Mouse (Mus musculus) liver, adult 2 months (tissue): ENCODE measurements around the gene Gm20388. TPM values are rescaled to one million over a fixed set of nuclear protein-coding genes. Genes with fewer than 3 reads are reported as not detected.

Experiments
- DNase-seq: peaks from one replicate; pipeline ENCODE4 v3.0.0-alpha.2; 2011; ENCODE audit warnings: low read depth, low spot score; ENCODE audit errors: extremely low read depth
- H3K27ac ChIP-seq: fragments of 200-500 bp; replicated peaks from 2 replicates; pipeline ENCODE4 v1.5.1; 2012; ENCODE audit warnings: low read depth, mild to moderate bottlenecking, control low read depth, inconsistent platforms, low read length; ENCODE audit not compliant: insufficient read depth
- H3K27me3 ChIP-seq: fragments of 200-500 bp; 2 replicates; pipeline ENCODE4 v1.6.1; 2012; ENCODE audit warnings: mild to moderate bottlenecking, moderate library complexity, low read length, inconsistent platforms; ENCODE audit not compliant: control insufficient read depth, insufficient read depth
- H3K36me3 ChIP-seq: fragments of 200-500 bp; 2 replicates; pipeline ENCODE4 v1.6.1; 2012; ENCODE audit warnings: low read length, inconsistent platforms; ENCODE audit not compliant: control insufficient read depth, insufficient read depth
- H3K4me1 ChIP-seq: fragments of 200-500 bp; 2 replicates; pipeline ENCODE4 v1.6.1; 2011; ENCODE audit warnings: low read length; ENCODE audit not compliant: control insufficient read depth, insufficient read depth
- H3K4me3 ChIP-seq: fragments of 200-500 bp; 2 replicates; pipeline ENCODE4 v1.5.1; 2011; ENCODE audit warnings: low read depth, mild to moderate bottlenecking, control low read depth, low read length, moderate library complexity; ENCODE audit not compliant: insufficient read depth
- H3K79me2 ChIP-seq: fragments of 200-500 bp; 2 replicates; pipeline ENCODE4 v1.6.1; 2012; ENCODE audit warnings: inconsistent platforms, mild to moderate bottlenecking, low read length, moderate library complexity; ENCODE audit not compliant: control insufficient read depth, insufficient read depth
- H3K9ac ChIP-seq: fragments of 200-500 bp; 2 replicates; pipeline ENCODE4 v1.6.1; 2012; ENCODE audit warnings: low read depth, mild to moderate bottlenecking, control low read depth, inconsistent platforms, low read length
- CTCF ChIP-seq: fragments of 200-500 bp; IDR thresholded peaks from 2 replicates; pipeline ENCODE4 v1.5.1; 2011; ENCODE audit warnings: low read depth, low read length, control low read depth
- POLR2A ChIP-seq: fragments of 200-500 bp; IDR thresholded peaks from 2 replicates; pipeline ENCODE4 v1.6.1; 2011; ENCODE audit warnings: low read length, control low read depth; ENCODE audit not compliant: insufficient read depth; ENCODE audit errors: extremely low read depth
- WGBS: fragments of 180-500 bp; shearing (Covaris S2); methylation state at CpG from one replicate; pipeline ENCODE4 v1.1.7; 2018; 5-methylcytosine and 5-hydroxymethylcytosine counted together
- polyA plus RNA-seq: library from polyadenylated mRNA; depleted of rRNA; stranded (reverse); fragments of >200 nt; gene quantifications from 2 replicates; pipeline ENCODE4 v1.2.3, GENCODE M21; 2012
- total RNA-seq: library from RNA; depleted of rRNA; stranded (reverse); fragments of >200 nt; gene quantifications from 2 replicates; pipeline ENCODE4 v1.2.3, GENCODE M21; 2014

The Gm20388 gene
- total and polyA plus RNA-seq, 2 experiments = 6.4 to 19.9 TPM

DNA sequence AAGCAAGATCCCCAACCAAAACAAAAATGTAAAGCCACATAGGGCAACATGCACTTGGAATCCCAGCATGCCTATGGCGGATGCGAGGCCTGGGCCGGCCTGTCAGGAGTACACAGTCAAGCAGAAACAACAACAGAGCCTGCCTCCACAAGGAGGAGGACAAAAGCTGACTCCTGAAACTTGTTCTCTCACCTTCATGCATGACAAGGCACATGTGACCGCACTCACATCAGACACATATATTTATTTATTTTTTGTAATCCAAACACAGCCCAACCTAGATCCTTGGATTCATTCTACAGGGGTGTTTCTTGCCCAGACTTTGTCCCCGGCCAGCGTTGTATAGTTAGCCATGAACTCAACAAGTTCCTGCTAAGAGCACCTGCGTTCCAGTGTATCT, 3137.2 kb downstream of the Gm20388 start:
- H3K27ac ChIP-seq = no peak overlapping the region
- H3K4me1 ChIP-seq = peaks cover 8% of the 10 kb centered on the region
- peaks cover 6% of the 10 kb centered on the region; the same call in 1 of the 2 replicates for H3K79me2 ChIP-seq
- TF ChIP-seq POLR2A = no peak
- no peak overlapping the region for H3K4me3 ChIP-seq
- no peaks in the 10 kb centered on the region for H3K27me3 ChIP-seq
- no peak for DNase-seq
- no peaks in the 10 kb centered on the region for H3K36me3 ChIP-seq
- no peak overlapping the region for H3K9ac ChIP-seq
- 94% methylated on average over 7 of the region's 7 CpGs for WGBS

DNA sequence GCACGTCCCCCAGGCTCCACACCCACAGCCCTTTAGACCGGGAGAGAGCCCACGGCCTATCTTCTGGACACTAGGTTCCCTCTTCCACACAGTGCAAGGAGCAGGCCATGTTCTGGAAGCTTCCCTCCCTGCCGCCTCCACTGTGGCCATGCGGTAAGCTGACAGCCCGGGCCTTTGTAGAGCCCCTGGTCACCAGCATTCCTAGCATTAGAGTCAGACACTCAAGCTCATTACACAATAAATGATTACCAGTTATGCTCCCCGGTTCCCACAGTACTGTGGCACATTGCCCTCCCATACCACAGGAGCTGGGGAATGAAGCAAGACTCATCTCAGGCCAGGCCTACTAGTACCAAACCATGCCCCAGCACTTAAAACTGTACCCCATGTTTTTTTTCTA, 3137.8 kb downstream of the Gm20388 start:
- H3K4me1 ChIP-seq = peaks cover 8% of the 10 kb centered on the region
- TF ChIP-seq CTCF = no peak
- no peak for TF ChIP-seq POLR2A
- no peak for DNase-seq
- no peak overlapping the region for H3K27ac ChIP-seq
- WGBS = 78% methylated on average over 7 of the region's 7 CpGs
- peaks cover 6% of the 10 kb centered on the region; the same call in 1 of the 2 replicates for H3K79me2 ChIP-seq
- H3K27me3 ChIP-seq = no peaks in the 10 kb centered on the region
- H3K9ac ChIP-seq = no peak overlapping the region
- no peak overlapping the region for H3K4me3 ChIP-seq
- H3K36me3 ChIP-seq = no peaks in the 10 kb centered on the region

DNA sequence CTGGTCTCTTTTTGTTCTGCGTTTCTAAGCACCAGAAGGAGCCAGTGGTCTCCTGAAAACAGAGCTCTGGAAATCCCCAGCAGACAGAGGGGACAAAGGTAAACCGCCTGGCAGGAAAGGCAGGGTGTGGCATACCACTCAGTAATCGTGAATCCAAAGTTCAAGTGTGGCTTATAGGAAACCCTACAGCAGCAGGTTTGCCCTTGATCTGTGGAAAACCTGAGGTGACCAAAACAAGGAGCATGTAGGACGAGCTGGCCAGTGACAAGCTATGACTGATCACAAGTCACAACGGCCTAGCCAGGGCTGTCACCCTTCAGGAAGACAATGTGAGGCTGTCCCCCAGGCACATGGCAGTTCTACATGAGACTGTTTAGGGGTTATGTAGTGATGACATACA, 3140.8 kb downstream of the Gm20388 start:
- H3K79me2 ChIP-seq = no peaks in the 10 kb centered on the region
- no peak overlapping the region for H3K9ac ChIP-seq
- DNase-seq = peak; percentile 45
- H3K27ac ChIP-seq = no peak overlapping the region
- no peak for TF ChIP-seq CTCF
- no peak for TF ChIP-seq POLR2A
- 19% methylated on average over 5 of the region's 5 CpGs for WGBS
- H3K27me3 ChIP-seq = no peaks in the 10 kb centered on the region
- H3K4me1 ChIP-seq = peaks cover 4% of the 10 kb centered on the region
- H3K4me3 ChIP-seq = no peak overlapping the region
- no peaks in the 10 kb centered on the region for H3K36me3 ChIP-seq

DNA sequence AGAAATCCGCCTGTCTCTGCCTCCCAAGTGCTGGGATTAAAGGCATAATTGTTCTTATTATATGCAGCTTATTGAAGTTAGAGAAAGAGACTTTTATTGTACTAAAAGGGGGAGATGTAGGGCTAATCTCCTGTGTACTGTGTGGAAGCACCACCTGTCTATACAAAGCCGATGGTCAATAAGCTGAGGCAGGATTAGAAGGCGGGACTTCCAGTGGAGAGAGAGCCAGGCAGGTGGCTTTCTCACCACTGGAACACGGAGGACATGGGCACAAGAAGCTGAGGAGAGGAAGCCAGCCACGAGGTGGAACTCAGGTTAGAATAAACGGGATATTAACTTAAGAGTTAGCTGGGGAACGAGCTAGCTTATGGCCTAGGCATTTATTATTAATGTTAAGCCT, 3152.1 kb downstream of the Gm20388 start, which contains the start of gene Spg7:
Gene Spg7 (plus strand): TSS at position 222 of the 400 bp plus-strand sequence.
- TF ChIP-seq POLR2A = no peak
- no peak for TF ChIP-seq CTCF
- DNase-seq = no peak
- Histone ChIP-seq H3K36me3 (no peaks in the 10 kb centered on the region), H3K4me3 (no peak within 1 kb of the TSS), H3K27me3 (no peaks in the 10 kb centered on the region), H3K79me2 (peaks cover 8% of the 10 kb centered on the region; the same call in 1 of the 2 replicates), H3K27ac (0 out of 2 replicates have a peak within 1 kb of the TSS, but pooled peaks have one; percentile 15), H3K9ac (0 out of 2 replicates have a peak within 1 kb of the TSS, but pooled peaks have one; percentile 2), H3K4me1 (peaks cover 13% of the 10 kb centered on the region)
- 85% methylated on average over 7 of the region's 7 CpGs for WGBS

DNA sequence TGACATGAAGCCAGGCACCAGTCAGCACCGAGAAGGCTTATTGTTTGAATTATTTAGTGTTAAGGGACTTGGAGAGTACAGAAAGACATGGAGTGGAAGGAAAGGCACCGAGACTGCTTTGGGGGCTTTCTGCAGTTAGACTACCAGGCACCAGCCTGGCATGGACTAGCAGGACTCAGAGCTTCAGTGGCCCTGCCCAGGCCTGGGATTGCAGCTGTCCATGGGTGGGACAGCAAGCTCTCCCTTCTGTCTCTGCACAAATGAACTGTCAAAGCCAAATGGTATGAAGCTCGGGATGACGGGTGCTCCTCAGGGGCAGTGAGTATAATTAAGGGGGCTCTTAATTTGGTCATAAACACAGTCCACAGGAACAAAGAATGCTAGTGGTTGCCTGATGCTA, 3153.4 kb downstream of the Gm20388 start:
- Histone ChIP-seq H3K36me3 (no peaks in the 10 kb centered on the region), H3K27me3 (no peaks in the 10 kb centered on the region), H3K4me3 (no peak overlapping the region), H3K27ac (peak overlapping the region; percentile 88; the same call in 1 of the 2 replicates), H3K4me1 (peaks cover 13% of the 10 kb centered on the region), H3K9ac (peak overlapping the region; percentile 29; the same call in 1 of the 2 replicates), H3K79me2 (peaks cover 8% of the 10 kb centered on the region; the same call in 1 of the 2 replicates)
- no peak for TF ChIP-seq POLR2A
- no peak for TF ChIP-seq CTCF
- WGBS = 85% methylated on average over 4 of the region's 4 CpGs
- DNase-seq = no peak

DNA sequence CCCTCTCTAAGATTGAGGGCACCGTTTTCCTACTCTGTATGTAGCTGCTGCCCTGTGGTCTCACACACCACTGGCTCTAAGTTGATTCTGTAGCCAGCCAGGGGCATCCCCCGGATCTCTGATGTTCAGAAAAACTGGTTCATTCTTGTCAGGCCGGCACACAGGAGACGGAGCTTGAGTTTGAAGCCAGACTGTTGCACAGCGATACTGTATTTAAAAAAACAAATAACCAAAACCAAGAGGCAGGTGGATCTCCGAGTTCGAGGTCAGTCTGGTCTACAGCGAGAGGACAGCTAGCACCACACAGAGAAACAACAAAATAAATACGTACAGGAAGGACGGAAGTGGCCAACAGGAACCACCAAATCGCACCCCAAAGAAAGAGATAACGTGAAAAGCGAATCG, 3154.2 kb downstream of the Gm20388 start:
- no peak for DNase-seq
- H3K27ac ChIP-seq = peak overlapping the region; percentile 88
- peaks cover 8% of the 10 kb centered on the region; the same call in 1 of the 2 replicates for H3K79me2 ChIP-seq
- H3K4me3 ChIP-seq = peak overlapping the region; percentile 93
- H3K27me3 ChIP-seq = no peaks in the 10 kb centered on the region
- 1% methylated on average over 14 of the region's 14 CpGs for WGBS
- TF ChIP-seq CTCF = no peak
- no peak for TF ChIP-seq POLR2A
- H3K36me3 ChIP-seq = no peaks in the 10 kb centered on the region
- peak overlapping the region; percentile 78 for H3K9ac ChIP-seq
- peaks cover 13% of the 10 kb centered on the region for H3K4me1 ChIP-seq
